Mouse (Mus musculus) left cerebral cortex, adult 2 months (tissue): Measurements from ENCODE around the gene Smad3. TPM values are rescaled to one million over a fixed set of nuclear protein-coding genes. Genes with fewer than 3 reads are reported as not detected.

Experiments used
- DNase-seq, 2 experiments: peaks; one replicate each; pipeline ENCODE4 v3.0.0; 2021 to 2022; ENCODE audit warnings: low spot score in 2 of 2, mixed read lengths in 1 of 2; ENCODE audit errors: extremely low spot score in 1 of 2
- H3K27ac ChIP-seq: fragments of 200-600 bp; 2 replicates; pipeline ENCODE4 v1.8.1; 2022
- H3K4me3 ChIP-seq: fragments of 200-600 bp; 2 replicates; pipeline ENCODE4 v1.8.1; 2022
- CTCF ChIP-seq: fragments of 200-600 bp; IDR thresholded peaks from 2 replicates; pipeline ENCODE4 v1.8.1; 2022; ENCODE audit warnings: antibody characterized with exemption, mild to moderate bottlenecking, moderate library complexity
- intact Hi-C: fragments of 180-260 bp; cut with DNase I; formaldehyde crosslinking; loops from one replicate; pipeline ENCODE4 v1.15.1; 2025
- total RNA-seq, 2 experiments: library from RNA; stranded (reverse); gene quantifications; 2 replicates each; pipeline ENCODE4 v1.2.3; 2021

The Smad3 gene
- total RNA-seq, 2 experiments from 2014 or later = 60.0 to 69.0 TPM

- H3K27ac ChIP-seq = no peak overlapping the region
- TF ChIP-seq CTCF = no peak
- intact Hi-C loops = no loop called here
- no peak overlapping the region for H3K4me3 ChIP-seq
- no peak for DNase-seq
These were observed 74.9 kb downstream of the Smad3 start for GRCm38 (mm10) chr9:63682943-63683342.

- intact Hi-C loops = no loop called here
These were observed 75.5 kb downstream of the Smad3 start for GRCm38 (mm10) chr9:63682301-63682700.

GRCm38 (mm10) chr9:63678076-63678475 is 79.7 kb downstream of the Smad3 start:
- H3K4me3 ChIP-seq = no peak overlapping the region
- no peak overlapping the region for H3K27ac ChIP-seq
- intact Hi-C loops = no loop called here
- no peak for TF ChIP-seq CTCF
- no peak for DNase-seq

More at GRCm38 (mm10) chr9:63682301-63682700, 75.5 kb downstream of the Smad3 start:
- H3K27ac ChIP-seq = no peak overlapping the region
- DNase-seq = no peak
- TF ChIP-seq CTCF = no peak
- no peak overlapping the region for H3K4me3 ChIP-seq

- no peak for TF ChIP-seq CTCF
- Histone ChIP-seq H3K4me3 (no peak overlapping the region), H3K27ac (no peak overlapping the region)
- intact Hi-C loops = loop anchor here (1.0 to 2.0 kb wide), 2 partner anchors 63 to 79 kb away; partner anchors contain the start of gene Smad3
- peak; percentile 50 to 53 for DNase-seq
These were observed 80.2 kb downstream of the Smad3 start for GRCm38 (mm10) chr9:63677621-63678020.

GRCm38 (mm10) chr9:63674613-63675012 is 83.2 kb downstream of the Smad3 start:
- Histone ChIP-seq H3K4me3 (no peak overlapping the region), H3K27ac (no peak overlapping the region)
- intact Hi-C loops = no loop called here
- TF ChIP-seq CTCF = no peak
- DNase-seq = no peak

- Histone ChIP-seq H3K27ac (no peak overlapping the region), H3K4me3 (no peak overlapping the region)
- no peak for TF ChIP-seq CTCF
- no peak for DNase-seq
- intact Hi-C loops = no loop called here
These were observed 84.3 kb downstream of the Smad3 start for GRCm38 (mm10) chr9:63673494-63673805.

GRCm38 (mm10) chr9:63672797-63673493 is 84.8 kb downstream of the Smad3 start:
- H3K27ac ChIP-seq = no peak overlapping the region
- TF ChIP-seq CTCF = no peak
- no peak for DNase-seq
- no peak overlapping the region for H3K4me3 ChIP-seq
- intact Hi-C loops = no loop called here

- no peak for DNase-seq
- no peak overlapping the region for H3K4me3 ChIP-seq
- TF ChIP-seq CTCF = no peak
- intact Hi-C loops = no loop called here
- H3K27ac ChIP-seq = no peak overlapping the region
These were observed 88.0 kb downstream of the Smad3 start for GRCm38 (mm10) chr9:63669816-63670215.

- no peak for TF ChIP-seq CTCF
- DNase-seq = no peak
- intact Hi-C loops = no loop called here
- no peak overlapping the region for H3K4me3 ChIP-seq
- H3K27ac ChIP-seq = no peak overlapping the region
These were observed 89.2 kb downstream of the Smad3 start for GRCm38 (mm10) chr9:63668621-63669020.

- Histone ChIP-seq H3K4me3 (no peak overlapping the region), H3K27ac (no peak overlapping the region)
- intact Hi-C loops = no loop called here
- TF ChIP-seq CTCF = no peak
- no peak for DNase-seq
These were observed 90.4 kb downstream of the Smad3 start for GRCm38 (mm10) chr9:63667373-63667724.

- no peak for DNase-seq
- intact Hi-C loops = no loop called here
- no peak overlapping the region for H3K4me3 ChIP-seq
- TF ChIP-seq CTCF = no peak
- no peak overlapping the region for H3K27ac ChIP-seq
These were observed 91.0 kb downstream of the Smad3 start for GRCm38 (mm10) chr9:63666612-63667372.

- Histone ChIP-seq H3K4me3 (no peak overlapping the region), H3K27ac (no peak overlapping the region)
- DNase-seq = no peak
- intact Hi-C loops = no loop called here
- TF ChIP-seq CTCF = no peak
These were observed 92.8 kb downstream of the Smad3 start for GRCm38 (mm10) chr9:63664792-63665646.
